Mouse (Mus musculus) small intestine, adult 2 months (tissue): ENCODE data around the gene Lce1g. TPM values are rescaled to one million over a fixed set of nuclear protein-coding genes. Genes with fewer than 3 reads are reported as not detected.

Experiments
- H3K27ac ChIP-seq: fragments of 200-500 bp; 2 replicates; pipeline ENCODE4 v1.5.1; 2012; ENCODE audit warnings: low read depth, low read length, control low read depth, inconsistent platforms; ENCODE audit not compliant: insufficient read depth
- H3K27me3 ChIP-seq: fragments of 200-500 bp; 2 replicates; pipeline ENCODE4 v1.6.1; 2012; ENCODE audit warnings: mild to moderate bottlenecking, moderate library complexity, low read length, inconsistent platforms; ENCODE audit not compliant: control insufficient read depth, insufficient read depth
- H3K36me3 ChIP-seq: fragments of 200-500 bp; 2 replicates; pipeline ENCODE4 v1.6.1; 2012; ENCODE audit warnings: mild to moderate bottlenecking, low read length, control low read depth, inconsistent platforms; ENCODE audit not compliant: control insufficient read depth, insufficient read depth
- H3K4me1 ChIP-seq: fragments of 200-500 bp; 2 replicates; pipeline ENCODE4 v1.6.1; 2012; ENCODE audit warnings: low read length, inconsistent platforms, mixed read lengths; ENCODE audit not compliant: control insufficient read depth, insufficient read depth, insufficient read length
- H3K4me3 ChIP-seq: fragments of 200-500 bp; 2 replicates; pipeline ENCODE4 v1.5.1; 2012; ENCODE audit warnings: low read depth, mild to moderate bottlenecking, control low read depth, inconsistent platforms, low read length, moderate library complexity
- CTCF ChIP-seq: fragments of 200-500 bp; IDR thresholded peaks from 2 replicates; pipeline ENCODE4 v1.5.1; 2012; ENCODE audit warnings: low read depth, mild to moderate bottlenecking, control low read depth, inconsistent platforms, low read length, moderate library complexity, mixed read lengths; ENCODE audit not compliant: insufficient replicate concordance, insufficient read length; ENCODE audit errors: extremely low read depth
- POLR2A ChIP-seq: fragments of 200-500 bp; IDR thresholded peaks from 2 replicates; pipeline ENCODE4 v1.6.1; 2012; ENCODE audit warnings: low read depth, mild to moderate bottlenecking, control low read depth, inconsistent platforms, low read length, moderate library complexity
- WGBS: fragments of 180-500 bp; shearing (Covaris S2); methylation state at CpG from one replicate; pipeline ENCODE4 v1.1.7; 2018; 5-methylcytosine and 5-hydroxymethylcytosine counted together
- polyA plus RNA-seq: library from polyadenylated mRNA; depleted of rRNA; stranded (reverse); fragments of >200 nt; gene quantifications from 2 replicates; pipeline ENCODE4 v1.2.3, GENCODE M21; 2012; rRNA removed

The Lce1g gene
- polyA plus RNA-seq = not detected in 2 replicates

DNA sequence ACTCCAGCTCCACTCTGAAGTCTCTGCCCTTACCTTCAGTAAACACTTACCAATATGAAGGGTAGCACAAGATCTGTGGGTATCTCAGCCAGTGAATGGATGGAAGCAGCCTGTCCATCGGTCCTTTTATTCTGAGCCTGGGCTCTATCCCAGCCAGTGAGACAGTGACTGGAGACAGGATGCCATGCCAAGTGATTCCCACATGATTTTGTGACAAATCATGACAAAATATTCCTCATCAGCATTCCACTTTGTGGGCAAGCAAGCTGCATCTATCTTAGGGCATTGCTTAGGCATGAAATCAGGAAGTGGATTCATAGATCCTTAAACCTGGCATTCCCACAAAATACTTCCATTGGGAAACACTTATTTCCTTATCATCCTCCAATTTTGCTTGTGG, at the start of gene Lce1g:
TSS of gene Lce1g (minus strand) at position 101 of the 400 bp plus-strand sequence.
- 93% methylated on average over 1 of the region's 1 CpGs for WGBS
- TF ChIP-seq POLR2A = no peak
- TF ChIP-seq CTCF = no peak
- H3K36me3 ChIP-seq = no peaks in the 10 kb centered on the region

DNA sequence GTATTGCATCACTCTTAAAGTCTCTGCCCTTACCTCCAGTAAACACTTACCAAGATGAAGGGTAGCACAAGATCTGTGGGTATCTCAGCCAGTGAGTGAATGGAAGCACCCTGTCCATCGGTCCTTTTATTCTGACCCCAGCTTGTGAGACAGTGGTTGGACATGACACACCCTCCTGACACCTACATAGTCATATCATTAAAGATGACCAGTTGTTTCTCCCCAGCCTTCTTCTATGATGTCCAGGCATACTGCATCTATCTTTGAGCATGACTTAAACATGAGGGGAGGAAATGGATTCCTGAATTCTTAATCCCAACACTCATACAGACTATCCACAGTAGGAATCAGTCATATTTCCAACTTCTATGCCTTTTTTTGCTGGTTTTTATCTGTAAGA, 38.3 kb upstream of the Lce1g start, which contains the start of gene Lce1j:
TSS of gene Lce1j (minus strand) at position 101 of the 400 bp plus-strand sequence.
- Histone ChIP-seq H3K4me3 (no peak within 1 kb of the TSS), H3K4me1 (no peaks in the 10 kb centered on the region), H3K36me3 (no peaks in the 10 kb centered on the region), H3K27me3 (no peaks in the 10 kb centered on the region), H3K27ac (no peak within 1 kb of the TSS)
- WGBS = 78% methylated on average over 1 of the region's 1 CpGs
- no peak for TF ChIP-seq POLR2A
- no peak for TF ChIP-seq CTCF

More for the DNA sequence above, at the start of gene Lce1g:
- Histone ChIP-seq H3K27ac (no peak within 1 kb of the TSS), H3K4me1 (no peaks in the 10 kb centered on the region), H3K27me3 (no peaks in the 10 kb centered on the region), H3K4me3 (no peak within 1 kb of the TSS)

DNA sequence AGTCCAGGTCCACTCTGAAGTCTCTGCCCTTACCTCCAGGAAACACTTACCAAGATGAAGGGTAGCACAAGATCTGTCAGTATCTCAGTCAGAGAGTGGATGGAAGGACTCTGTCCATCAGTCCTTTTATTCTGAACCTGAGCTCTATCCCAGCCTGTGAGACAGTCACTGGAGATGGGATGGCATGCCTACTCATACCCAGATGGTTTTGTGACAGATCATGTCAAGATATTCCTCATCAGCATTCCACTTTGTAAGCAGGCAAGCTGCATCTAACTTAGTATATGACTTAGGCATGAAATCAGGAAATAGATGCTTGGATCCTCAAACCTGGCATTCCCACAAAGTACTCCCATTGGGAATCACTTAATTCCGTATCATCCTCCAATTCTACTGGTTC, 26.7 kb upstream of the Lce1g start, which contains the start of gene Lce1i:
TSS of gene Lce1i (minus strand) at position 101 of the 400 bp plus-strand sequence.
- WGBS = 73% methylated on average over 1 of the region's 1 CpGs
- no peak for TF ChIP-seq CTCF
- TF ChIP-seq POLR2A = no peak
- Histone ChIP-seq H3K4me1 (no peaks in the 10 kb centered on the region), H3K27me3 (no peaks in the 10 kb centered on the region), H3K27ac (no peak within 1 kb of the TSS), H3K4me3 (no peak within 1 kb of the TSS), H3K36me3 (no peaks in the 10 kb centered on the region)

DNA sequence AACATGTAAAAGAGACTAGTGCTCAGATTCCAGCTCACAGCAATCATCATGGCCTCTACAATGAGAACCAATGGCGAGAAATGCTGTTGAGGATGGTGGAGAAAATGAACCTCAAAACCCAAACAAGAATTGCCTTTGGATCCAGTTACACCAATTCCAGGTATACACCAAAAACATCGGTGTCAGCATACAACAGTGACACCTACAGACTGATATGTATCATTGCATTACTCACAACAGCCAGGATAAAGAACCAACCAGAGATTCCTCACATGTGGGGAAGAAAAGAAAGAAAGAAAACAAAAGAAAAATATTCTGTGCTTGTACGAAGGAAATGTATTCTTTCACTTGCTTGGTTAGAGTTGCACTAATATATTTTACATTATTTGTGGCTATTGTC, 19.4 kb upstream of the Lce1g start:
- no peaks in the 10 kb centered on the region for H3K36me3 ChIP-seq
- H3K27ac ChIP-seq = no peak overlapping the region
- 21% methylated on average over 3 of the region's 3 CpGs for WGBS
- H3K27me3 ChIP-seq = no peaks in the 10 kb centered on the region
- H3K4me1 ChIP-seq = no peaks in the 10 kb centered on the region
- no peak overlapping the region for H3K4me3 ChIP-seq
- TF ChIP-seq POLR2A (no peak), CTCF (no peak)

DNA sequence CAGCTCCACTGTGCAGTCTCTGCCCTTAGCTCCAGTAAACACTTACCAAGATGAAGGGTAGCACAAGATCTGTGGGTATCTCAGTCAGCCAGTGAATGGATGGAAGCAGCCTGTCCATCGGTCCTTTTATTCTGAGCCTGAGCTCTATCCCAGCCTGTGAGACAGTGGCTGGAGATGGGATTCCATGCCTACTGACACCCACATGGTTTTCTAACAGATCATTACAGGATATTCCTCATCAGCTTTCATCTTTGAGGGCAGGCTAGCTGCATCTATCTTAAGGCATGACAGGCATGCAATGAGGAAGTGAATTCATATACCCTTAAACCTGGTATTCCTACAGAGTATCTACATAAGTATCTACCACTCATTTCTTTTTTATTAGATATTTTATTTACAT, 12.8 kb upstream of the Lce1g start, which contains the start of gene Lce1h:
TSS of gene Lce1h (minus strand) at position 101 of the 400 bp plus-strand sequence.
- no peaks in the 10 kb centered on the region for H3K27me3 ChIP-seq
- no peaks in the 10 kb centered on the region for H3K36me3 ChIP-seq
- no peaks in the 10 kb centered on the region for H3K4me1 ChIP-seq
- 92% methylated on average over 1 of the region's 1 CpGs for WGBS
- TF ChIP-seq POLR2A (no peak), CTCF (no peak)
- H3K4me3 ChIP-seq = no peak within 1 kb of the TSS
- no peak within 1 kb of the TSS for H3K27ac ChIP-seq

DNA sequence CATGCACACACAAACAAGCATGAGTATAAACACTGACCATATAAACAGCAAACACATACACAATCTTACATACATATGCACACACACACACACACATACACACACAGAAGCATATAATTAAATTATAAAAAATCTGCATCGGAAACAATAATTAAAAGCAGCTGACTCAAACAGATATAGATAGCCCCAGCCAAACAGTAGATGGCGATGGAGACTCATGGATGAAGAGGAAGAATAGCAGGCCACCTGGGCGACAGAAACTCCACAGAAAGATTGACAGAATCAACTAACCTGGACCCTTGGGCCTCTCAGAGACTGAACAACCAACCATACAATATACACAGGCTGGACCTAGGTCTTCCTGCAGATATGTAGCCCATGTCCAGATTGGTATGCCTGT, 1.1 kb upstream of the Lce1g start:
- TF ChIP-seq POLR2A (no peak), CTCF (no peak)
- no peaks in the 10 kb centered on the region for H3K27me3 ChIP-seq
- H3K4me3 ChIP-seq = no peak overlapping the region
- no peaks in the 10 kb centered on the region for H3K4me1 ChIP-seq
- 42% methylated on average over 3 of the region's 3 CpGs for WGBS
- no peak overlapping the region for H3K27ac ChIP-seq
- H3K36me3 ChIP-seq = no peaks in the 10 kb centered on the region

DNA sequence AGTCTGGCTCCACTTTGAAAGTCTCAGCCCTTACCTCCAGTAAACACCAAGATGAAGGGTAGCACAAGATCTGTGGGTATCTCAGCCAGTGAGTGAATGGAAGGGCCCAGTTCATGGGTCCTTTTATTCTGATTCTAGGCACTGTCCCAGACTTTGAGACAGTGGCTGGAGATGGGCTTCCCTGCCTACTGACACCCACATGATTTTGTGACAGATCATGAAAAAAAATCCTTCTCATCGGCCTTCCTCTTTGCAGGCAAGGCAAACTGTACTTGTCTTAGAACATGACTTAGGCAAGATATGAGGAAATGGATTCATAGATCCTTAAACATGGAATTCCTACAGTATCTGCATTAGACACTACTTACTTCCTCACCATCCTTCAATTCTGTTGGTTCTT, 13.1 kb downstream of the Lce1g start, which contains the start of gene Gm38119:
TSS of gene Gm38119 (minus strand) at position 101 of the 400 bp plus-strand sequence.
- Histone ChIP-seq H3K4me1 (no peaks in the 10 kb centered on the region), H3K4me3 (no peak within 1 kb of the TSS), H3K27me3 (no peaks in the 10 kb centered on the region), H3K27ac (no peak within 1 kb of the TSS), H3K36me3 (no peaks in the 10 kb centered on the region)
- WGBS = 60% methylated on average over 1 of the region's 1 CpGs
- TF ChIP-seq POLR2A = no peak
- no peak for TF ChIP-seq CTCF
